Mouse (Mus musculus) cortical plate, adult 2 months (tissue): ENCODE measurements around the gene Gm8356.
"Not testable (repeated sequence)": the region's sequence is repeated elsewhere in the genome, so short reads cannot be mapped to it uniquely, and the experiment has no call there.

Experiments used
- CTCF ChIP-seq: fragments of 200-500 bp; IDR thresholded peaks from 2 replicates; pipeline ENCODE4 v1.5.1; 2011; ENCODE audit warnings: mild to moderate bottlenecking, control low read depth, low read length; ENCODE audit not compliant: insufficient read depth; ENCODE audit errors: extremely low read depth
- POLR2A ChIP-seq: fragments of 200-500 bp; IDR thresholded peaks from 2 replicates; pipeline ENCODE4 v1.6.1; 2011; ENCODE audit warnings: mild to moderate bottlenecking, low read length, control low read depth; ENCODE audit not compliant: insufficient read depth; ENCODE audit errors: extremely low read depth

- TF ChIP-seq POLR2A, CTCF: not testable (repeated sequence)
Observed at GRCm38 (mm10) chr14:6482126-6482525, 55.0 kb downstream of the Gm8356 start.
